Mouse (Mus musculus) ES-Bruce4 (cell line): Measurements from ENCODE around the gene Fyn. TPM values are rescaled to one million over a fixed set of nuclear protein-coding genes. Genes with fewer than 3 reads are reported as not detected.

Experiments
- H3K27ac ChIP-seq: 2 replicates; pipeline ENCODE4 v1.5.1; 2012; ENCODE audit warnings: low read length, inconsistent platforms; ENCODE audit not compliant: insufficient read depth
- H3K27me3 ChIP-seq: 2 replicates; pipeline ENCODE4 v1.6.1; 2012; ENCODE audit warnings: mild to moderate bottlenecking, low read length, inconsistent platforms; ENCODE audit not compliant: control insufficient read depth, poor library complexity, insufficient read depth, severe bottlenecking
- H3K36me3 ChIP-seq: 2 replicates; pipeline ENCODE4 v1.6.1; 2012; ENCODE audit warnings: inconsistent platforms, mild to moderate bottlenecking, low read length, moderate library complexity; ENCODE audit not compliant: control insufficient read depth, poor library complexity, insufficient read depth, severe bottlenecking
- H3K4me1 ChIP-seq: one replicate; pipeline ENCODE4 v1.8.1; 2011; ENCODE audit warnings: low read length; ENCODE audit not compliant: control insufficient read depth, insufficient read depth
- H3K4me3 ChIP-seq: 2 replicates; pipeline ENCODE4 v1.5.1; 2011; ENCODE audit warnings: low read depth, mild to moderate bottlenecking, low read length
- H3K9ac ChIP-seq: 2 replicates; pipeline ENCODE4 v1.6.1; 2012; ENCODE audit warnings: low read depth, mild to moderate bottlenecking, inconsistent platforms; ENCODE audit not compliant: poor library complexity, severe bottlenecking
- H3K9me3 ChIP-seq: replicated peaks from 2 replicates; pipeline ENCODE4 v1.6.1; 2012; ENCODE audit warnings: mild to moderate bottlenecking, low read length, inconsistent platforms; ENCODE audit not compliant: control insufficient read depth, poor library complexity, insufficient read depth, severe bottlenecking
- CTCF ChIP-seq: IDR thresholded peaks from one replicate; pipeline ENCODE4 v1.8.1; 2011; ENCODE audit warnings: low read depth, low read length
- EP300 ChIP-seq: IDR thresholded peaks from 2 replicates; pipeline ENCODE4 v1.6.1; 2011; ENCODE audit warnings: low read depth, low read length; ENCODE audit not compliant: insufficient read depth
- POLR2A ChIP-seq: IDR thresholded peaks from one replicate; pipeline ENCODE4 v1.8.1; 2011; ENCODE audit warnings: low read length; ENCODE audit not compliant: insufficient read depth
- polyA plus RNA-seq: library from polyadenylated mRNA; stranded (reverse); fragments of >200 nt; gene quantifications from 2 replicates; pipeline ENCODE4 v1.2.4, GENCODE M21; 2011; ENCODE audit warnings: low read depth; ENCODE audit not compliant: missing spikeins, insufficient read depth, insufficient read length

Fyn gene
- polyA plus RNA-seq, 1 experiment = 19.1 TPM

- Histone ChIP-seq H3K27ac (no peak overlapping the region), H3K9ac (no peak overlapping the region), H3K27me3 (no peaks in the 10 kb centered on the region), H3K9me3 (no peaks in the 10 kb centered on the region), H3K4me3 (no peak overlapping the region), H3K36me3 (no peaks in the 10 kb centered on the region), H3K4me1 (no peaks in the 10 kb centered on the region)
- TF ChIP-seq CTCF (no peak), EP300 (no peak), POLR2A (no peak)
These were observed 140.1 kb downstream of the Fyn start for GRCm38 (mm10) chr10:39508801-39509200.

GRCm38 (mm10) chr10:39509937-39510336 is 141.3 kb downstream of the Fyn start:
- no peak overlapping the region for H3K9ac ChIP-seq
- TF ChIP-seq POLR2A (no peak), EP300 (no peak), CTCF (no peak)
- H3K27me3 ChIP-seq = no peaks in the 10 kb centered on the region
- H3K4me1 ChIP-seq = no peaks in the 10 kb centered on the region
- H3K4me3 ChIP-seq = no peak overlapping the region
- H3K9me3 ChIP-seq = no peaks in the 10 kb centered on the region
- H3K27ac ChIP-seq = no peak overlapping the region
- H3K36me3 ChIP-seq = no peaks in the 10 kb centered on the region

GRCm38 (mm10) chr10:39512631-39513314 is 144.1 kb downstream of the Fyn start:
- H3K27me3 ChIP-seq = no peaks in the 10 kb centered on the region
- no peaks in the 10 kb centered on the region for H3K36me3 ChIP-seq
- H3K9ac ChIP-seq = no peak overlapping the region
- H3K9me3 ChIP-seq = no peaks in the 10 kb centered on the region
- no peaks in the 10 kb centered on the region for H3K4me1 ChIP-seq
- H3K27ac ChIP-seq = no peak overlapping the region
- no peak overlapping the region for H3K4me3 ChIP-seq
- no peak for TF ChIP-seq CTCF
- TF ChIP-seq EP300 = no peak
- TF ChIP-seq POLR2A = no peak

GRCm38 (mm10) chr10:39514916-39515315 is 146.3 kb downstream of the Fyn start:
- Histone ChIP-seq H3K36me3 (no peaks in the 10 kb centered on the region), H3K4me3 (no peak overlapping the region), H3K9me3 (no peaks in the 10 kb centered on the region), H3K9ac (no peak overlapping the region), H3K27me3 (no peaks in the 10 kb centered on the region), H3K4me1 (no peaks in the 10 kb centered on the region), H3K27ac (no peak overlapping the region)
- TF ChIP-seq CTCF = no peak

- Histone ChIP-seq H3K4me3 (no peak overlapping the region), H3K9ac (no peak overlapping the region), H3K27me3 (no peaks in the 10 kb centered on the region), H3K27ac (no peak overlapping the region), H3K4me1 (no peaks in the 10 kb centered on the region), H3K9me3 (no peaks in the 10 kb centered on the region), H3K36me3 (no peaks in the 10 kb centered on the region)
- no peak for TF ChIP-seq POLR2A
- no peak for TF ChIP-seq EP300
- TF ChIP-seq CTCF = no peak
These were observed 148.0 kb downstream of the Fyn start for GRCm38 (mm10) chr10:39516541-39517133.

GRCm38 (mm10) chr10:39517375-39517774 is 148.7 kb downstream of the Fyn start:
- Histone ChIP-seq H3K27ac (no peak overlapping the region), H3K36me3 (no peaks in the 10 kb centered on the region), H3K4me3 (no peak overlapping the region), H3K9me3 (no peaks in the 10 kb centered on the region), H3K27me3 (no peaks in the 10 kb centered on the region), H3K9ac (no peak overlapping the region), H3K4me1 (no peaks in the 10 kb centered on the region)
- TF ChIP-seq CTCF (no peak), EP300 (no peak), POLR2A (no peak)
